Mouse (Mus musculus): ENCODE results near the gene Nek11.

Nek11 gene

GRCm38 (mm10) chr9:105131253-105132001 lies 263.9 kb downstream of the Nek11 start, which contains the start of gene Nudt16:
Gene Nudt16, minus strand, starts transcription at chr9:105131824.
- no peak for TF ChIP-seq GATA4 (IDR thresholded peaks at IDR 0.05; ENCODE audit: insufficient replicate concordance, low read length)

GRCm38 (mm10) chr9:105130331-105130730 lies 265.0 kb downstream of the Nek11 start:
- no peak for TF ChIP-seq GATA4 (IDR thresholded peaks at IDR 0.05; ENCODE audit: insufficient replicate concordance, low read length)
